Mouse (Mus musculus): ENCODE data around the gene Grm4. TPM values are rescaled to one million over a fixed set of nuclear protein-coding genes. Genes with fewer than 3 reads are reported as not detected.

Gene Grm4
- polyA plus RNA-seq, 1 experiment from 2014 or later: 11.0 TPM

- H3K4me2 ChIP-seq (ENCODE audit: low read length): no peak overlapping the region
- 69% methylated on average over 7 of the region's 7 CpGs for WGBS
- peaks cover 45% of the 10 kb centered on the region for H3K4me1 ChIP-seq (ENCODE audit: control insufficient read depth, insufficient read depth, low read length)
- no peaks in the 10 kb centered on the region for H3K27me3 ChIP-seq (ENCODE audit: control insufficient read depth, insufficient read depth, low read depth, low read length)
- no peaks in the 10 kb centered on the region for H3K9me3 ChIP-seq (replicated peaks; ENCODE audit: control insufficient read depth, low read length, poor library complexity, severe bottlenecking)
- no peaks in the 10 kb centered on the region for H3K36me3 ChIP-seq (ENCODE audit: control insufficient read depth, insufficient read depth, low read length)
- H3K27ac ChIP-seq (ENCODE audit: low read length): no peak overlapping the region
- H3K4me3 ChIP-seq (ENCODE audit: low read depth, low read length): no peak overlapping the region
- ATAC-seq: no peak
- no peak overlapping the region for H3K9ac ChIP-seq (ENCODE audit: low read depth, low read length)
These were observed 17.3 kb downstream of the Grm4 start for GRCm38 (mm10) chr17:27503869-27504268.

- Histone ChIP-seq H3K36me3 (ENCODE audit: control insufficient read depth, insufficient read depth, low read length) (no peaks in the 10 kb centered on the region), H3K4me2 (ENCODE audit: low read length) (no peak overlapping the region), H3K9ac (ENCODE audit: low read depth, low read length) (0 out of 2 replicates have a peak overlapping the region, but pooled peaks have one; percentile 31), H3K9me3 (replicated peaks; ENCODE audit: control insufficient read depth, low read length, poor library complexity, severe bottlenecking) (no peaks in the 10 kb centered on the region), H3K4me3 (ENCODE audit: low read depth, low read length) (no peak overlapping the region), H3K27me3 (ENCODE audit: control insufficient read depth, insufficient read depth, low read depth, low read length) (no peaks in the 10 kb centered on the region), H3K27ac (ENCODE audit: low read length) (peak overlapping the region; percentile 80), H3K4me1 (ENCODE audit: control insufficient read depth, insufficient read depth, low read length) (peaks cover 45% of the 10 kb centered on the region)
- ATAC-seq: no peak
- 75% methylated on average over 31 of the region's 31 CpGs for WGBS
These were observed 18.3 kb downstream of the Grm4 start for GRCm38 (mm10) chr17:27502736-27503445.

- ATAC-seq: no peak
- no peak overlapping the region for H3K4me3 ChIP-seq (ENCODE audit: low read depth, low read length)
- peak overlapping the region; percentile 80 for H3K27ac ChIP-seq (ENCODE audit: low read length)
- peaks cover 45% of the 10 kb centered on the region for H3K4me1 ChIP-seq (ENCODE audit: control insufficient read depth, insufficient read depth, low read length)
- 0 out of 2 replicates have a peak overlapping the region, but pooled peaks have one; percentile 31 for H3K9ac ChIP-seq (ENCODE audit: low read depth, low read length)
- H3K27me3 ChIP-seq (ENCODE audit: control insufficient read depth, insufficient read depth, low read depth, low read length): no peaks in the 10 kb centered on the region
- no peaks in the 10 kb centered on the region for H3K36me3 ChIP-seq (ENCODE audit: control insufficient read depth, insufficient read depth, low read length)
- no peak overlapping the region for H3K4me2 ChIP-seq (ENCODE audit: low read length)
- 25% methylated on average over 14 of the region's 14 CpGs for WGBS
- H3K9me3 ChIP-seq (replicated peaks; ENCODE audit: control insufficient read depth, low read length, poor library complexity, severe bottlenecking): no peaks in the 10 kb centered on the region
These were observed 18.9 kb downstream of the Grm4 start for GRCm38 (mm10) chr17:27502288-27502687.

- no peak overlapping the region for H3K4me3 ChIP-seq (ENCODE audit: low read depth, low read length)
These were observed 19.6 kb downstream of the Grm4 start for GRCm38 (mm10) chr17:27501331-27502251.

GRCm38 (mm10) chr17:27500811-27501210, 20.4 kb downstream of the Grm4 start:
- H3K27me3 ChIP-seq (ENCODE audit: control insufficient read depth, insufficient read depth, low read depth, low read length): no peaks in the 10 kb centered on the region
- H3K27ac ChIP-seq (ENCODE audit: low read length): peak overlapping the region; percentile 80
- no peaks in the 10 kb centered on the region for H3K36me3 ChIP-seq (ENCODE audit: control insufficient read depth, insufficient read depth, low read length)
- peak overlapping the region; percentile 35; the same call in 1 of the 2 replicates for H3K9ac ChIP-seq (ENCODE audit: low read depth, low read length)
- 29% methylated on average over 4 of the region's 4 CpGs for WGBS
- ATAC-seq: peak; percentile 9
- peaks cover 39% of the 10 kb centered on the region for H3K4me1 ChIP-seq (ENCODE audit: control insufficient read depth, insufficient read depth, low read length)
- peak overlapping the region; percentile 26 for H3K4me2 ChIP-seq (ENCODE audit: low read length)
- H3K9me3 ChIP-seq (replicated peaks; ENCODE audit: control insufficient read depth, low read length, poor library complexity, severe bottlenecking): no peaks in the 10 kb centered on the region
- no peak overlapping the region for H3K4me3 ChIP-seq (ENCODE audit: low read depth, low read length)

More at GRCm38 (mm10) chr17:27501331-27502251, 19.6 kb downstream of the Grm4 start:
- Histone ChIP-seq H3K36me3 (ENCODE audit: control insufficient read depth, insufficient read depth, low read length) (no peaks in the 10 kb centered on the region), H3K27ac (ENCODE audit: low read length) (peak overlapping the region; percentile 80), H3K27me3 (ENCODE audit: control insufficient read depth, insufficient read depth, low read depth, low read length) (no peaks in the 10 kb centered on the region), H3K9ac (ENCODE audit: low read depth, low read length) (peak overlapping the region; percentile 39), H3K4me2 (ENCODE audit: low read length) (peak overlapping the region; percentile 26), H3K4me1 (ENCODE audit: control insufficient read depth, insufficient read depth, low read length) (peaks cover 45% of the 10 kb centered on the region), H3K9me3 (replicated peaks; ENCODE audit: control insufficient read depth, low read length, poor library complexity, severe bottlenecking) (no peaks in the 10 kb centered on the region)
- 9% methylated on average over 17 of the region's 18 CpGs for WGBS
- peak; percentile 68 for ATAC-seq

- H3K27ac ChIP-seq (ENCODE audit: low read length): no peak overlapping the region
- no peaks in the 10 kb centered on the region for H3K9me3 ChIP-seq (replicated peaks; ENCODE audit: control insufficient read depth, low read length, poor library complexity, severe bottlenecking)
- no peak overlapping the region for H3K4me3 ChIP-seq (ENCODE audit: low read depth, low read length)
- peaks cover 35% of the 10 kb centered on the region for H3K4me1 ChIP-seq (ENCODE audit: control insufficient read depth, insufficient read depth, low read length)
- WGBS: 84% methylated on average over 13 of the region's 13 CpGs
- no peak overlapping the region for H3K9ac ChIP-seq (ENCODE audit: low read depth, low read length)
- no peaks in the 10 kb centered on the region for H3K27me3 ChIP-seq (ENCODE audit: control insufficient read depth, insufficient read depth, low read depth, low read length)
- H3K4me2 ChIP-seq (ENCODE audit: low read length): no peak overlapping the region
- no peak for ATAC-seq
- no peaks in the 10 kb centered on the region for H3K36me3 ChIP-seq (ENCODE audit: control insufficient read depth, insufficient read depth, low read length)
These were observed 22.1 kb downstream of the Grm4 start for GRCm38 (mm10) chr17:27499080-27499479.

GRCm38 (mm10) chr17:27497798-27498197, 23.4 kb downstream of the Grm4 start:
- Histone ChIP-seq H3K9ac (ENCODE audit: low read depth, low read length) (no peak overlapping the region), H3K4me1 (ENCODE audit: control insufficient read depth, insufficient read depth, low read length) (peaks cover 30% of the 10 kb centered on the region), H3K9me3 (replicated peaks; ENCODE audit: control insufficient read depth, low read length, poor library complexity, severe bottlenecking) (no peaks in the 10 kb centered on the region), H3K27me3 (ENCODE audit: control insufficient read depth, insufficient read depth, low read depth, low read length) (no peaks in the 10 kb centered on the region), H3K4me2 (ENCODE audit: low read length) (no peak overlapping the region), H3K27ac (ENCODE audit: low read length) (no peak overlapping the region), H3K4me3 (ENCODE audit: low read depth, low read length) (no peak overlapping the region), H3K36me3 (ENCODE audit: control insufficient read depth, insufficient read depth, low read length) (no peaks in the 10 kb centered on the region)
- 75% methylated on average over 5 of the region's 5 CpGs for WGBS
- ATAC-seq: no peak

- H3K4me2 ChIP-seq (ENCODE audit: low read length): no peak overlapping the region
- no peak overlapping the region for H3K9ac ChIP-seq (ENCODE audit: low read depth, low read length)
- no peak for ATAC-seq
- no peak overlapping the region for H3K4me3 ChIP-seq (ENCODE audit: low read depth, low read length)
- H3K36me3 ChIP-seq (ENCODE audit: control insufficient read depth, insufficient read depth, low read length): no peaks in the 10 kb centered on the region
- H3K27me3 ChIP-seq (ENCODE audit: control insufficient read depth, insufficient read depth, low read depth, low read length): no peaks in the 10 kb centered on the region
- peaks cover 5% of the 10 kb centered on the region for H3K4me1 ChIP-seq (ENCODE audit: control insufficient read depth, insufficient read depth, low read length)
- no peak overlapping the region for H3K27ac ChIP-seq (ENCODE audit: low read length)
- WGBS: 83% methylated on average over 7 of the region's 7 CpGs
- H3K9me3 ChIP-seq (replicated peaks; ENCODE audit: control insufficient read depth, low read length, poor library complexity, severe bottlenecking): no peaks in the 10 kb centered on the region
These were observed 26.1 kb downstream of the Grm4 start for GRCm38 (mm10) chr17:27495008-27495540.
